Mouse (Mus musculus) left cerebral cortex, postnatal 10 days (tissue): ENCODE results near the gene Ly9. TPM values are rescaled to one million over a fixed set of nuclear protein-coding genes. Genes with fewer than 3 reads are reported as not detected.

ENCODE experiments used
- DNase-seq, 2 experiments: peaks; one replicate each; pipeline ENCODE4 v3.0.0; 2021 to 2022; ENCODE audit warnings: low spot score in 2 of 2, mixed read lengths in 1 of 2; ENCODE audit errors: extremely low spot score in 1 of 2
- intact Hi-C: fragments of 180-260 bp; cut with DNase I; formaldehyde crosslinking; loops from one replicate; pipeline ENCODE4 v1.15.1; 2025
- total RNA-seq, 2 experiments: library from RNA; stranded (reverse); gene quantifications; 2 replicates each; pipeline ENCODE4 v1.2.3; 2021

Gene Ly9
- not detected for total RNA-seq

- no peak for DNase-seq
- intact Hi-C loops = no loop called here
These were observed at the start of gene Ly9 for GRCm38 (mm10) chr1:171607176-171607575. Gene Ly9, minus strand, starts transcription at chr1:171607410.

- intact Hi-C loops = no loop called here
- no peak for DNase-seq
These were observed 45.5 kb upstream of the Ly9 start, which contains the start of gene Slamf7 for GRCm38 (mm10) chr1:171652734-171653133. Gene Slamf7, minus strand, starts transcription at chr1:171653035.

GRCm38 (mm10) chr1:171648840-171649239, 41.6 kb upstream of the Ly9 start:
- intact Hi-C loops = no loop called here
- no peak for DNase-seq

- DNase-seq = no peak
- intact Hi-C loops = no loop called here
These were observed 40.5 kb upstream of the Ly9 start for GRCm38 (mm10) chr1:171647716-171648115.

- intact Hi-C loops = no loop called here
- DNase-seq = no peak
These were observed 39.3 kb upstream of the Ly9 start for GRCm38 (mm10) chr1:171646429-171646940.

- intact Hi-C loops = no loop called here
- DNase-seq = no peak
These were observed 36.4 kb upstream of the Ly9 start for GRCm38 (mm10) chr1:171643612-171644011.

GRCm38 (mm10) chr1:171640796-171641195, 33.6 kb upstream of the Ly9 start:
- intact Hi-C loops = no loop called here
- DNase-seq = no peak

- DNase-seq = no peak
- intact Hi-C loops = no loop called here
These were observed 31.5 kb upstream of the Ly9 start for GRCm38 (mm10) chr1:171638686-171639085.

- no peak for DNase-seq
- intact Hi-C loops = no loop called here
These were observed 29.9 kb upstream of the Ly9 start for GRCm38 (mm10) chr1:171637101-171637500.

GRCm38 (mm10) chr1:171635696-171636095, 28.5 kb upstream of the Ly9 start:
- no peak for DNase-seq

GRCm38 (mm10) chr1:171631447-171631846, 24.2 kb upstream of the Ly9 start:
- intact Hi-C loops = no loop called here
- peak in 1 of 2 experiments; percentile 49 for DNase-seq

More at GRCm38 (mm10) chr1:171635696-171636095, 28.5 kb upstream of the Ly9 start:
- intact Hi-C loops = no loop called here

GRCm38 (mm10) chr1:171630912-171631311, 23.7 kb upstream of the Ly9 start:
- DNase-seq = peak; percentile 27 to 43

GRCm38 (mm10) chr1:171630041-171630440, 22.8 kb upstream of the Ly9 start:
- intact Hi-C loops = no loop called here
- no peak for DNase-seq

More at GRCm38 (mm10) chr1:171630912-171631311, 23.7 kb upstream of the Ly9 start:
- intact Hi-C loops = no loop called here

GRCm38 (mm10) chr1:171629168-171629567, 22.0 kb upstream of the Ly9 start:
- intact Hi-C loops = no loop called here
- DNase-seq = no peak

GRCm38 (mm10) chr1:171627801-171628200, 20.6 kb upstream of the Ly9 start:
- intact Hi-C loops = no loop called here
- no peak for DNase-seq

- intact Hi-C loops = no loop called here
- DNase-seq = no peak
These were observed 12.9 kb upstream of the Ly9 start for GRCm38 (mm10) chr1:171620091-171620490.

- no peak for DNase-seq
- intact Hi-C loops = no loop called here
These were observed 12.4 kb upstream of the Ly9 start for GRCm38 (mm10) chr1:171619645-171620044.

- intact Hi-C loops = no loop called here
- DNase-seq = peak; percentile 17 to 39
These were observed 11.8 kb upstream of the Ly9 start for GRCm38 (mm10) chr1:171619001-171619400.

- intact Hi-C loops = no loop called here
- DNase-seq = no peak
These were observed 9.8 kb upstream of the Ly9 start for GRCm38 (mm10) chr1:171616881-171617515.

GRCm38 (mm10) chr1:171613962-171614361, 6.8 kb upstream of the Ly9 start:
- no peak for DNase-seq
- intact Hi-C loops = no loop called here

GRCm38 (mm10) chr1:171610781-171611180, 3.6 kb upstream of the Ly9 start:
- no peak for DNase-seq
- intact Hi-C loops = no loop called here
